Mouse (Mus musculus) thymus, adult 2 months (tissue): Measurements from ENCODE around the gene Sgsh. TPM values are rescaled to one million over a fixed set of nuclear protein-coding genes. Genes with fewer than 3 reads are reported as not detected.

Source experiments
- DNase-seq: peaks from one replicate; pipeline ENCODE4 v3.0.0; 2021
- H3K27ac ChIP-seq: fragments of 200-500 bp; 2 replicates; pipeline ENCODE4 v1.5.1; 2012; ENCODE audit warnings: low read length, control low read depth; ENCODE audit not compliant: control insufficient read depth, insufficient read depth
- H3K27me3 ChIP-seq: fragments of 200-500 bp; 2 replicates; pipeline ENCODE4 v1.6.1; 2012; ENCODE audit warnings: mild to moderate bottlenecking, low read length, moderate library complexity, mixed read lengths; ENCODE audit not compliant: control insufficient read depth, insufficient read depth
- H3K36me3 ChIP-seq: fragments of 200-500 bp; 2 replicates; pipeline ENCODE4 v1.6.1; 2012; ENCODE audit warnings: mild to moderate bottlenecking, low read length, moderate library complexity; ENCODE audit not compliant: control insufficient read depth, insufficient read depth
- H3K4me1 ChIP-seq: fragments of 200-500 bp; replicated peaks from 2 replicates; pipeline ENCODE4 v1.6.1; 2012; ENCODE audit warnings: low read length; ENCODE audit not compliant: control insufficient read depth, insufficient read depth
- H3K4me3 ChIP-seq: fragments of 200-500 bp; 2 replicates; pipeline ENCODE4 v1.5.1; 2012; ENCODE audit warnings: mild to moderate bottlenecking, low read length, control low read depth, moderate library complexity; ENCODE audit not compliant: control insufficient read depth, insufficient read depth
- CTCF ChIP-seq: fragments of 200-500 bp; IDR thresholded peaks from 2 replicates; pipeline ENCODE4 v1.5.1; 2012; ENCODE audit warnings: mild to moderate bottlenecking, control low read depth, low read length, moderate library complexity, borderline replicate concordance; ENCODE audit not compliant: control insufficient read depth, poor library complexity, insufficient read depth; ENCODE audit errors: extremely low read depth
- POLR2A ChIP-seq: fragments of 200-500 bp; IDR thresholded peaks from 2 replicates; pipeline ENCODE4 v1.6.1; 2012; ENCODE audit warnings: mild to moderate bottlenecking, low read length, control low read depth, moderate library complexity; ENCODE audit not compliant: control insufficient read depth, poor library complexity, insufficient read depth; ENCODE audit errors: extremely low read depth
- WGBS: fragments of 180-500 bp; shearing (Covaris S2); methylation state at CpG from one replicate; pipeline ENCODE4 v1.1.7; 2018; 5-methylcytosine and 5-hydroxymethylcytosine counted together
- polyA plus RNA-seq: library from polyadenylated mRNA; depleted of rRNA; stranded (reverse); fragments of >200 nt; gene quantifications from 2 replicates; pipeline ENCODE4 v1.2.3, GENCODE M21; 2012

Sgsh gene
- polyA plus RNA-seq, 1 experiment, result 28.6 TPM

DNA sequence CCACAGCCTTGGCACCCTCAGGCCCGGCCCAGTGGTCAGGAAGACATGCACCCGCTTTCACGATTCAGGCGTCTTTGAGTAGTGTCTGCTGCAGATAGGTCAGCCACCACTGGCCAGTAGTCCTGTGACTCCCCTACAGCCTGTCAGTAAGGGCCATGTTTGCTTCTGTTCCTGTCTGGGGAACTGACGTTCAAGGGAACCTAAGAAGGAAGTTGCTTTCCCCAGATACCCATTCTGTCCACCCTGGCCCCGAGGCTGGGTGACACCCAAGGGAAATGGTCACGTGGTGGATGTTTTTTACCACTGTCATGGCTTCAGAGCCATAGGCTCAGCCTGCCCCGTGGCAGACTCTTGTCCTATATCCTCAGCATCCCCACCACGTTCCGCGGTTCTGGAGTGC lies 22.0 kb upstream of the Sgsh start:
- peaks cover 7% of the 10 kb centered on the region for H3K4me1 ChIP-seq
- no peak overlapping the region for H3K27ac ChIP-seq
- DNase-seq, result no peak
- H3K27me3 ChIP-seq, result no peaks in the 10 kb centered on the region
- 87% methylated on average over 11 of the region's 11 CpGs for WGBS
- no peak overlapping the region for H3K4me3 ChIP-seq
- TF ChIP-seq POLR2A (no peak), CTCF (no peak)
- H3K36me3 ChIP-seq, result no peaks in the 10 kb centered on the region

GRCm38 (mm10) chr11:119375425-119375824 lies 20.1 kb upstream of the Sgsh start:
- H3K27ac ChIP-seq, result no peak overlapping the region
- no peak overlapping the region for H3K4me3 ChIP-seq
- no peak for DNase-seq
- TF ChIP-seq CTCF, result no peak
- TF ChIP-seq POLR2A, result no peak
- no peaks in the 10 kb centered on the region for H3K36me3 ChIP-seq
- H3K4me1 ChIP-seq, result no peaks in the 10 kb centered on the region
- no peaks in the 10 kb centered on the region for H3K27me3 ChIP-seq
- 91% methylated on average over 6 of the region's 6 CpGs for WGBS

DNA sequence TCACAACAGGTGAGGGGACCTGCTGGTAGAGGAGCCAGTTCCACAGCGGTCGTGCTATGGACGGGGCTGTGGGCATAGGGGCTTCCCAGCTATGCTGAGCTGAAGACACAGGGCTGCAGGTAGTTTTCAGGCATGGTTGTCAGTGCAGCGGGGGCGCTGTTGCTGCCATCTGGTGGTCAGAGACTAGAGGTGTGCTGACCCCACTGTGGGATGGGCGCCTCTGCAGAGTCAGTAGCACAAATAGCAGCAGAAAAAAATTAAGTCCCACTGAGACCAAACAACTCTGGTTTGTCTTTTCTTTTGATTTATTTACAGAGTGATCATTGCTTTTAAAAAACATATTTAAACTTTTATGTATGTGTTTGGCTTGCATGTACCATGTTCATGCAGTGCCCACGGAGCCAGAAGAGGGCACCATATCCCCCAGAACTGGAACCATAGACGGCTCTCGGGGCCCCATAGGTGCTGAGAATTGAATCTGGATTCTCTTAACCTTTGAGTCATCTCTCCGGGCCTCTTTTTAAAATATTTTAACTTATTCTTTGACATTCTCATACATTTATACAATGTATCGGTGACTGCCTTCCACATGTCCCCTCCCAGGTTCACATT lies 8.3 kb upstream of the Sgsh start:
- WGBS, result 41% methylated on average over 11 of the region's 11 CpGs
- Histone ChIP-seq H3K27me3 (no peaks in the 10 kb centered on the region), H3K27ac (no peak overlapping the region), H3K4me3 (no peak overlapping the region), H3K36me3 (no peaks in the 10 kb centered on the region), H3K4me1 (no peaks in the 10 kb centered on the region)
- DNase-seq, result peak; percentile 76
- TF ChIP-seq CTCF, result peak; percentile 95
- no peak for TF ChIP-seq POLR2A

- Histone ChIP-seq H3K4me1 (no peaks in the 10 kb centered on the region), H3K27me3 (no peaks in the 10 kb centered on the region), H3K27ac (no peak overlapping the region), H3K36me3 (no peaks in the 10 kb centered on the region), H3K4me3 (no peak overlapping the region)
- DNase-seq, result no peak
- no peak for TF ChIP-seq CTCF
- no peak for TF ChIP-seq POLR2A
- WGBS, result 64% methylated on average over 11 of the region's 11 CpGs
These were observed 7.6 kb upstream of the Sgsh start for GRCm38 (mm10) chr11:119362769-119363533.

DNA sequence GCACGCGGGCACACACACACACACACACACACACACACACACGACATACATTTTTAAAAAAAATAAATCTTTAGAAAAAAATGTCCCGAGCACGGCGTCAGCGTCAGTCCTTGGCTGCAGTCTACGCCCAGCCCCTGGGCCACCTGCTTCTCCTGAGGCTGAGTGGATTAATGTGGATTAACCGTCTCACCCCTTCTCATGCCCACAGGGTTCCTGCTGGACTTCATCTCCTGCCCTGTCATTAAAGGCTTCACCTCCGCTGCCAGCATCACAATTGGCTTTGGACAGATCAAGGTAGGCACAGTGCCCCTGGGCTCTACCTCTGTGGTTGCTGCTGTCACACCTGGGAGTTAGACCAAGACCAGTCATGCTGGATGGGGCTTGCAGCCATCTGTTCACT lies 3.8 kb upstream of the Sgsh start:
- H3K4me3 ChIP-seq, result no peak overlapping the region
- 97% methylated on average over 10 of the region's 10 CpGs for WGBS
- no peak for TF ChIP-seq POLR2A
- no peak for TF ChIP-seq CTCF
- no peak overlapping the region for H3K27ac ChIP-seq
- DNase-seq, result no peak
- H3K36me3 ChIP-seq, result no peaks in the 10 kb centered on the region
- no peaks in the 10 kb centered on the region for H3K27me3 ChIP-seq
- peaks cover 13% of the 10 kb centered on the region for H3K4me1 ChIP-seq

GRCm38 (mm10) chr11:119354798-119355442 lies 416 bp downstream of the Sgsh start:
- Histone ChIP-seq H3K27me3 (no peaks in the 10 kb centered on the region), H3K36me3 (no peaks in the 10 kb centered on the region), H3K4me3 (peak overlapping the region; percentile 74), H3K4me1 (peaks cover 30% of the 10 kb centered on the region), H3K27ac (no peak overlapping the region)
- peak; percentile 25 for DNase-seq
- 3% methylated on average over 23 of the region's 23 CpGs for WGBS
- no peak for TF ChIP-seq CTCF
- no peak for TF ChIP-seq POLR2A
